Mouse (Mus musculus) CH12.LX (cell line): Measurements from ENCODE around the gene Ccdc157. TPM values are rescaled to one million over a fixed set of nuclear protein-coding genes. Genes with fewer than 3 reads are reported as not detected.

Experiments
- DNase-seq: peaks from one replicate; pipeline ENCODE4 v3.0.0-alpha.2; 2013; ENCODE audit errors: extremely low read depth
- H3K27ac ChIP-seq: 2 replicates; pipeline ENCODE4 v1.5.1; 2012; ENCODE audit warnings: low read depth, mild to moderate bottlenecking, control low read depth, moderate library complexity; ENCODE audit not compliant: insufficient read depth
- H3K27me3 ChIP-seq: replicated peaks from 2 replicates; pipeline ENCODE3; 2012; ENCODE audit warnings: inconsistent platforms
- H3K36me3 ChIP-seq, 2 experiments: replicated peaks in 1 of 2; 2 replicates each; pipeline versions ENCODE3 to v1.6.1; 2012; ENCODE audit warnings: inconsistent platforms in 1 of 2, low read length in 1 of 2, mild to moderate bottlenecking in 1 of 2, mixed read lengths in 1 of 2, moderate library complexity in 1 of 2; ENCODE audit not compliant: control insufficient read depth in 1 of 2, insufficient read depth in 1 of 2
- H3K4me1 ChIP-seq, 2 experiments: 2 replicates each; pipeline ENCODE4 v1.6.1; 2012; ENCODE audit warnings: inconsistent platforms in 1 of 2, moderate library complexity in 1 of 2; ENCODE audit not compliant: insufficient read depth in 2 of 2, control insufficient read depth in 1 of 2
- H3K4me2 ChIP-seq: 2 replicates; pipeline ENCODE4 v1.6.1; 2012; ENCODE audit warnings: low read depth, mild to moderate bottlenecking, control low read depth; ENCODE audit not compliant: poor library complexity, insufficient read depth, severe bottlenecking
- H3K4me3 ChIP-seq, 3 experiments: fragments of 150-350 bp in 1 of 3; sonication (generic) in 1 of 3; replicated peaks in 1 of 3; 2 replicates each; pipeline versions ENCODE3 to v1.5.1; 2011 to 2012; ENCODE audit warnings: low read depth in 2 of 3, low read length in 2 of 3, mild to moderate bottlenecking in 2 of 3, moderate library complexity in 2 of 3, control low read depth in 1 of 3, improper control_type of control experiment in 1 of 3, inconsistent platforms in 1 of 3, mixed read lengths in 1 of 3; ENCODE audit not compliant: poor library complexity in 1 of 3
- H3K79me2 ChIP-seq: replicated peaks from 2 replicates; pipeline ENCODE4 v1.6.1; 2012; ENCODE audit warnings: mild to moderate bottlenecking, moderate library complexity; ENCODE audit not compliant: control insufficient read depth, poor library complexity, insufficient read depth, severe bottlenecking; ENCODE audit errors: extremely low read depth
- H3K9ac ChIP-seq: 2 replicates; pipeline ENCODE4 v1.6.1; 2012; ENCODE audit warnings: low read depth, mild to moderate bottlenecking, control low read depth, moderate library complexity; ENCODE audit not compliant: insufficient read depth
- H3K9me3 ChIP-seq: replicated peaks from 2 replicates; pipeline ENCODE3; 2012; ENCODE audit warnings: low read length, inconsistent platforms, mixed read lengths
- BHLHE40 ChIP-seq: IDR thresholded peaks from 2 replicates; pipeline ENCODE4 v1.6.1; 2011; ENCODE audit warnings: mild to moderate bottlenecking, low read depth, low read length, improper control_type of control experiment
- CHD1 ChIP-seq: IDR thresholded peaks from 2 replicates; pipeline ENCODE4 v1.6.1; 2012; ENCODE audit warnings: low read depth, low read length, improper control_type of control experiment, inconsistent platforms
- CHD2 ChIP-seq: IDR thresholded peaks from 2 replicates; pipeline ENCODE4 v1.6.1; 2011; ENCODE audit warnings: low read length, improper control_type of control experiment
- ELF1 ChIP-seq: IDR thresholded peaks from 2 replicates; pipeline ENCODE4 v1.6.1; 2014; ENCODE audit warnings: low read depth, mild to moderate bottlenecking, inconsistent platforms, low read length, improper control_type of control experiment
- ETS1 ChIP-seq: conservative IDR thresholded peaks from 2 replicates; pipeline ENCODE4 v1.6.1; 2012; ENCODE audit warnings: low read depth, mild to moderate bottlenecking, inconsistent platforms, low read length, improper control_type of control experiment, moderate library complexity
- GABPA ChIP-seq: IDR thresholded peaks from 2 replicates; pipeline ENCODE4 v1.6.1; 2012; ENCODE audit warnings: low read depth, low read length, improper control_type of control experiment, inconsistent platforms; ENCODE audit not compliant: insufficient replicate concordance
- MAFK ChIP-seq: IDR thresholded peaks from 2 replicates; pipeline ENCODE4 v1.6.1; 2011; ENCODE audit warnings: low read length, improper control_type of control experiment; ENCODE audit not compliant: insufficient replicate concordance
- MAZ ChIP-seq: IDR thresholded peaks from 2 replicates; pipeline ENCODE4 v1.6.1; 2012; ENCODE audit warnings: low read depth, mild to moderate bottlenecking, inconsistent platforms, low read length, improper control_type of control experiment, moderate library complexity
- MEF2A ChIP-seq: IDR thresholded peaks from 2 replicates; pipeline ENCODE4 v1.6.1; 2014; ENCODE audit warnings: low read depth, mild to moderate bottlenecking, inconsistent platforms, low read length, improper control_type of control experiment, borderline replicate concordance
- MYC ChIP-seq: IDR thresholded peaks from 2 replicates; pipeline ENCODE4 v1.6.1; 2011; ENCODE audit warnings: low read depth, mild to moderate bottlenecking, improper control_type of control experiment, low read length
- NELFE ChIP-seq: IDR thresholded peaks from 2 replicates; pipeline ENCODE4 v1.6.1; 2011; ENCODE audit warnings: low read depth, low read length, improper control_type of control experiment
- NRF1 ChIP-seq: IDR thresholded peaks from 2 replicates; pipeline ENCODE4 v1.6.1; 2014; ENCODE audit warnings: low read depth, mild to moderate bottlenecking, inconsistent platforms, low read length, improper control_type of control experiment, moderate library complexity
- POLR2A ChIP-seq: IDR thresholded peaks from 2 replicates; pipeline ENCODE4 v1.6.1; 2011; ENCODE audit warnings: low read depth, mild to moderate bottlenecking, improper control_type of control experiment, low read length
- POLR2AphosphoS2 ChIP-seq: IDR thresholded peaks from 2 replicates; pipeline ENCODE4 v1.6.1; 2011; ENCODE audit warnings: low read depth, low read length, improper control_type of control experiment
- RAD21 ChIP-seq: IDR thresholded peaks from 2 replicates; pipeline ENCODE4 v1.6.1; 2011; ENCODE audit warnings: low read depth, mild to moderate bottlenecking, low read length, improper control_type of control experiment, moderate library complexity
- SMC3 ChIP-seq: IDR thresholded peaks from 2 replicates; pipeline ENCODE4 v1.6.1; 2011; ENCODE audit warnings: low read depth, low read length, improper control_type of control experiment
- TBP ChIP-seq: conservative IDR thresholded peaks from 2 replicates; pipeline ENCODE4 v1.6.1; 2011; ENCODE audit warnings: low read depth, low read length, improper control_type of control experiment
- TCF12 ChIP-seq: IDR thresholded peaks from 2 replicates; pipeline ENCODE4 v1.6.1; 2014; ENCODE audit warnings: low read depth, mild to moderate bottlenecking, inconsistent platforms, low read length, improper control_type of control experiment
- UBTF ChIP-seq: IDR thresholded peaks from 2 replicates; pipeline ENCODE4 v1.6.1; 2012; ENCODE audit warnings: low read depth, mild to moderate bottlenecking, inconsistent platforms, low read length, improper control_type of control experiment, moderate library complexity
- USF1 ChIP-seq: IDR thresholded peaks from 2 replicates; pipeline ENCODE4 v1.6.1; 2014; ENCODE audit warnings: low read depth, mild to moderate bottlenecking, inconsistent platforms, low read length, improper control_type of control experiment
- ZMIZ1 ChIP-seq: IDR thresholded peaks from 2 replicates; pipeline ENCODE4 v1.6.1; 2012; ENCODE audit warnings: low read depth, mild to moderate bottlenecking, inconsistent platforms, low read length, improper control_type of control experiment
- ZNF384 ChIP-seq: IDR thresholded peaks from 2 replicates; pipeline ENCODE4 v1.6.1; 2012; ENCODE audit warnings: low read depth, low read length, improper control_type of control experiment, inconsistent platforms
- dilution Hi-C: fragments of 300-500 bp; cut with MboI; formaldehyde crosslinking; loops from 2 replicates; pipeline ENCODE4 v1.14.3; 2020; ENCODE audit warnings: low sequenced_read_pairs; ENCODE audit not compliant: extremely low pct_unique_long_range_greater_than_20kb, extremely low pct_ligation_motif_present
- in situ Hi-C: fragments of 300-500 bp; cut with MboI; formaldehyde crosslinking; loops from 3 replicates; pipeline ENCODE4 v1.14.3; 2019; ENCODE audit warnings: low sequenced_read_pairs, low pct_ligation_motif_present, low pct_unique_long_range_greater_than_20kb, mixed read lengths
- polyA plus RNA-seq: library from polyadenylated mRNA; unstranded; fragments of >175 nt; gene quantifications from 2 replicates; pipeline ENCODE4 v1.2.1, GENCODE M21; 2012; ENCODE audit warnings: low read depth; ENCODE audit not compliant: insufficient read length
- total RNA-seq, 2 experiments: library from RNA; depleted of rRNA; stranded (reverse); fragments of 300-350 nt in 1 of 2; fragments of >200 nt in 1 of 2; gene quantifications; 2 replicates each; pipeline ENCODE4 v1.2.3; 2012 to 2014

Ccdc157 gene
- total and polyA plus RNA-seq, 3 experiments: 2.3 to 4.4 (median 4.0) TPM

- no peak overlapping the region for H3K9ac ChIP-seq
- H3K4me2 ChIP-seq: no peak overlapping the region
- in situ Hi-C loops: loop anchor here (5.0 kb wide), 1 partner anchor 69 kb away; the partner anchor contains the start of gene Rnf215
- H3K4me1 ChIP-seq: peaks cover 0 to 63% of the 10 kb centered on the region in 2 experiments; a peak in 3 of 4 replicates
- dilution Hi-C loops: no loop called here
- no peak for DNase-seq
- H3K27ac ChIP-seq: no peak overlapping the region
- TF ChIP-seq NELFE (no peak), MYC (no peak), ETS1 (no peak), GABPA (no peak), USF1 (no peak), CHD1 (no peak), MEF2A (no peak), SMC3 (no peak), ZMIZ1 (no peak), TBP (no peak), ZNF384 (no peak), NRF1 (no peak), UBTF (no peak), POLR2AphosphoS2 (no peak)
- no peaks in the 10 kb centered on the region for H3K9me3 ChIP-seq
- H3K79me2 ChIP-seq: no peaks in the 10 kb centered on the region; the same call in none of the 2 replicates
- H3K4me3 ChIP-seq: no peak overlapping the region
- H3K36me3 ChIP-seq: peaks cover 35 to 69% of the 10 kb centered on the region in 2 experiments
- H3K27me3 ChIP-seq: no peaks in the 10 kb centered on the region
These were observed 45.9 kb upstream of the Ccdc157 start for GRCm38 (mm10) chr11:4205951-4206350.

DNA sequence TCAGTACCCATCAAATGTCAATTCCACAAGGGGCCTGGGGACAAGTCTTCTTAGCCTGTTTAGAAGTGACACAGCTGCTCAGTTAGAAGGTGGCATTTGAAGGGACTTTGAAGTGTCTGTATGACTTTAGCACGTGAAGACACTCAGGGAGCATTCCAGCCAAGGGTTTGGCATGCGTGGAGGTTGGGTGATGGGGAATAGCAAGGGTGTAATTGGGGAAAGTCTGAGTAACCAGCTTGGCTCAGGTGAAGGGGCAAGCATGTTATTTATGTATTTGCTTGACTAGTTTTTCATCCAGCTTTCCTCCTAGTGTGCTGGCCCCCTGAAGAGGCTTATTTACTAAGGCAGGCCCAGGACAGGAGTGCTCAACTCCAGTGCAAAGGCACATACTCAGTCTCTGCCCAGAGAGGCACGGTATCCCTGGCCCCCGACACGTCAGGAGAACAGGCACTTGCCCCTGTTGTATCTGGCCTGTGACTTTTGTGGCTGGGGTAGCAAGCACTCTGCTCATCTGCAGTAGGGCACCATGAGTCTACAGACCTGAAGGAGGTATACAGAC is 45.1 kb upstream of the Ccdc157 start:
- no peak overlapping the region for H3K4me3 ChIP-seq
- no peaks in the 10 kb centered on the region; the same call in none of the 2 replicates for H3K79me2 ChIP-seq
- DNase-seq: no peak
- peaks cover 29 to 63% of the 10 kb centered on the region in 2 experiments for H3K36me3 ChIP-seq
- in situ Hi-C loops: loop anchor here (5.0 kb wide), 1 partner anchor 68 kb away; the partner anchor contains the start of gene Rnf215
- dilution Hi-C loops: no loop called here
- no peaks in the 10 kb centered on the region for H3K9me3 ChIP-seq
- no peak overlapping the region for H3K27ac ChIP-seq
- peaks cover 0 to 71% of the 10 kb centered on the region in 2 experiments; a peak in 3 of 4 replicates for H3K4me1 ChIP-seq
- no peaks in the 10 kb centered on the region for H3K27me3 ChIP-seq
- TF ChIP-seq MAZ (no peak), BHLHE40 (no peak), ELF1 (no peak), RAD21 (no peak), ETS1 (no peak), POLR2AphosphoS2 (no peak), POLR2A (no peak), CHD2 (no peak), NELFE (no peak), MAFK (no peak), SMC3 (no peak), CHD1 (no peak), TCF12 (no peak)
- TF ChIP-seq, all 38 proteins: peak for 0
- Histone ChIP-seq H3K4me2 (no peak overlapping the region), H3K9ac (no peak overlapping the region)
